Mouse (Mus musculus) kidney, postnatal 14 days (tissue): ENCODE results near the gene Spem2.

ENCODE experiments used
- DNase-seq: peaks from one replicate; pipeline ENCODE4 v3.0.0; 2022; ENCODE audit warnings: mixed read lengths

The Spem2 gene

GRCm38 (mm10) chr11:69835326-69835965, 17.2 kb upstream of the Spem2 start:
- no peak for DNase-seq

- peak; percentile 54 for DNase-seq
These were observed 15.8 kb upstream of the Spem2 start for GRCm38 (mm10) chr11:69834001-69834549.

DNA sequence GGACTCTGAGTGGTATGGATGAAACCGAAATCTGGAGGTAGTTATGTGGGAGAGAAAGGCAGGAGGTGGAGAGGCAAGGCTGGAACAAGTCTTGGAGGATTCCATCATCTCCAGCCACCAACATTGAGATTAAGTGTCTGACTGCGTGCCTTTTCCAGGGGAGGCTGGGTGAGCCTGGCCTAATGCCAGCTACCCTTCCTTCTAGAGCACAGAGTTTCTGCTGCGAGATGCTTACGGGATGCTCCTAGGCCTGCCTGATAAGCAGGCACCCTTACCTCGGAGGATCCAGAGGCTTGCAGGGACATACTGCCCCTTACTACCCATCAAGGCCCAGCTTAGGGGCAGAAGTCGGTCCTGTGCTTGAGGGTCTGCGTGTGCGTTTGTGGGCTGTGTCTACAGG, 15.3 kb upstream of the Spem2 start:
- no peak for DNase-seq

DNA sequence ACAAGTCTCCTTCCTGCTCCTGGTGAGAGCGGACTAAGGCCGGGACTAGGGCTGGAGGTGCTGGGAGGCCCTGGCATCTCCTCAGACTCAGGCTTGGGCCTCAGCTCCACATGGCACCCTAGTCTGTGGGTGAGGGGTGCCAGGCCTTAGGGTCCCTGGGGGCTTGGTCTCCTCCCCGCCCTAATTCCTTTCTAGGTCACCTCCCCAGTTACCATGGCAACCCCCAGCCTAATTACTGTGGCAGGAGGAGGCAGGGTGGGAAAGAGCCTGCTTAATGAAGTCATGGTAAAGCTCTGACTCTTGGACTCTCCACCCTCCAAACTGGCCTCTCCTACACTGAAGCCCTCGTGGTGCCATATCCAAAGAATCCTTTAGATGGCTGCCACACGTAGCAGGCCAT, 10.6 kb upstream of the Spem2 start:
- no peak for DNase-seq

- DNase-seq: no peak
These were observed 5.2 kb upstream of the Spem2 start for GRCm38 (mm10) chr11:69823456-69823855.

- DNase-seq: no peak
These were observed 3.8 kb upstream of the Spem2 start, which contains the start of gene Spem1 for GRCm38 (mm10) chr11:69822080-69822479. TSS of gene Spem1 (minus strand) at chr11:69822180.

GRCm38 (mm10) chr11:69818871-69819270, 606 bp upstream of the Spem2 start:
- no peak for DNase-seq

- no peak for DNase-seq
These were observed 1.7 kb downstream of the Spem2 start for GRCm38 (mm10) chr11:69816520-69816919.

- DNase-seq: no peak
These were observed 3.1 kb downstream of the Spem2 start, which contains the start of gene Gm39566 for GRCm38 (mm10) chr11:69815155-69815554. TSS of gene Gm39566 (minus strand) at chr11:69815298.

DNA sequence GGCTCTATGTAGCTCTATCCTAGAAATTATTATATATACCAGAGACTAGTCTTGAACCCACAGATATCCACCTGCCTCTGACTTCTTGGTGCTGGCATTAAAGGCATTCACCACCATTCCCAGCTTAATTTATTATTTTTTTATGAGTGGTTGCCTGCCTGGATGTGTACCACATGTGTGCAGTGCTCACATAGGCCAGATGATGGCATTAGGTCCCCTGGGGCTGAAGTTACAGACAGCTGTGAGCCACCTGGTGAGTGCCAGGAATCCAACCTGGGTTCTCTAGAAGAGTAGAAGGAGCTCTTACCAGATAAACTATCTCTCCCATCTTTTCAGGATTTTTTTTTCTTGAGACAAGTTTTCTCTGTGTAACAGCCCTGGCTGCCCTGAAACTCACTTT, 8.0 kb downstream of the Spem2 start:
- no peak for DNase-seq

GRCm38 (mm10) chr11:69807641-69808040, 10.6 kb downstream of the Spem2 start:
- no peak for DNase-seq

DNA sequence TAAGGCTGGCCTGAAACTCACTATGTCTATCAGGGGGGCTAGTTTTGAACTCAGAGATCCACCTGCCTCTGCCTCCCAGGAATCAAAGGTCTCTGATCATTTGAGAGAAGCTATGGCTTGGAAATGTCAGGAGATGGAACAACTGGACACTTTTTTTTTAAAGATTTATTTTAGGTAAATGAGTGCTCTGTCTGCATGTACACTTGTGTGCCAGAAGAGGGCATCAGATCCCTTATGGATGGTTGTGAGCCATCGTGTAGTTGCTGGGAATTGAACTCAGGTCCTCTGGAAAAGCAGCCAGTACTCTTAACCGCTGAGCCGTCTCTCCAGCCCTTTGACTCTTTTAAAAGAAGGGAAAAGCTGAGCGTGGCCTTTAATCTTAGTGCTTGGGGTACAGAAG, 11.9 kb downstream of the Spem2 start:
- DNase-seq: no peak

GRCm38 (mm10) chr11:69804972-69805909, 13.0 kb downstream of the Spem2 start, which contains the start of gene Tmem102:
TSS of gene Tmem102 (minus strand) at chr11:69805624.
- DNase-seq: peak; percentile 86

DNA sequence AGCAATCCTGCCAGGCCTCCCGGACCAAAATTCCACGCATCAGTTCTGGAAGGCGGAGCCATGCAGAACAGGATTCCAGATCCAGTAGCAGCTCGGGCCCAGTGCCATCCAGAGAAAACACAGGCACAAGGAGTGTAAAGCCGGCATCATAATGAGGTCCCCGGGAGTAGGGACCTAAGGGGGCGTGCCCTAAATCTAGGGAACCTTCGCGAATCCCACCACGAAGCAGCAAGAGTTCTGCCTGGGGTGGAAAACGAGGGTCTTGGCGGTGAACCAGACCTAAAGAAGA, 13.7 kb downstream of the Spem2 start:
- DNase-seq: peak; percentile 57

DNA sequence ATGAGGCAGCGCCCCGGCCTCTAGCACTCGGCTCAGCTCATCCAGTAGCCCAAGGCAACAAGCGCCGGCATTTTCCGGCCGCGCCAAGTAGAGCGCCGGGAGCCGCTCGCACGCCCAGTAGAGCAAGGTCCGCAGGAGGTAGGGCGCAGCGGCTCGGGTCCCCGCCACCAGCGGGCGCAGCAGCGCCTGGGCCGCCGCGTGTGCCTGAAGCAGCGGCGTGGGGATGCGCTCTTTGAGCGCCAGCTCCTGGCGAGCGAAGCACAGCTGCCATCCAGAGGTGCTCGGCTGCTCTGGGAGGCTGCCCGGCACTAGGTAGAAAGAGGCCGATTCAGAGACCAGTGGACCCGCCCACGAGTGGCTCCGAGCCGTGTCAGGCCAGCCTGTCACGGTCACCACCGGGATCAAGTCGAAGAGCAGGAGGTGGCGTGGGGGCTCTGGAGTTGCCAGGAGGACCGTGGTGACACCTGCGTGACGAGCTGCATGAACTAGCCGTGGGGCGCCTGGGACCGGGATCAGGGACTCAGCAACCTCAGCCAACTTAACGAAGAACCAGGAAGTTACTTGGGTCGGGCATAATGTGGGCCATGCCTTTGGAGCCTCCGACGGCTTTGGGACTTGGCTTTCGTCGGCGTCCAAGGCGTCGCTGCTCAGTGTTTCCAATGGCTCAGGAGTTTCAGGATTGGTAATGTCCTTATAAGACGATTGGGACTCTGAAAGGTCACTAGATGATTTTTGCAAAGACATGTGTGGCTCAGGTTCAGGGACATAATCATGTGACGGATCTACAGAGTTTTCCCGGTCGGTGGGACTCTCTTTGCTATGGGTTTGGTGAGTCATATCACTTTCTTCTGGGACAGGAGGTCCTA, 14.2 kb downstream of the Spem2 start:
- DNase-seq: peak; percentile 88

GRCm38 (mm10) chr11:69803328-69803727, 14.9 kb downstream of the Spem2 start:
- no peak for DNase-seq

GRCm38 (mm10) chr11:69802648-69803105, 15.6 kb downstream of the Spem2 start:
- DNase-seq: peak; percentile 90

- DNase-seq: peak; percentile 24
These were observed 16.8 kb downstream of the Spem2 start, which contains the start of gene Fgf11 for GRCm38 (mm10) chr11:69801379-69801977. TSS of gene Fgf11 (minus strand) at chr11:69801857.

GRCm38 (mm10) chr11:69800392-69801197, 17.7 kb downstream of the Spem2 start:
- DNase-seq: peak; percentile 79

- peak; percentile 32 for DNase-seq
These were observed 18.2 kb downstream of the Spem2 start for GRCm38 (mm10) chr11:69800138-69800391.

GRCm38 (mm10) chr11:69799394-69800137, 18.7 kb downstream of the Spem2 start:
- no peak for DNase-seq
